Mouse (Mus musculus) heart, adult 2 months (tissue): Measurements from ENCODE around the gene Fancc.

Experiments
- CTCF ChIP-seq: fragments of 200-600 bp; IDR thresholded peaks from 2 replicates; pipeline ENCODE4 v1.8.1; 2022; ENCODE audit warnings: antibody characterized with exemption, mild to moderate bottlenecking, moderate library complexity
- EP300 ChIP-seq: fragments of 200-500 bp; IDR thresholded peaks from 2 replicates; pipeline ENCODE4 v1.6.1; 2011; ENCODE audit warnings: low read depth, low read length, control low read depth; ENCODE audit not compliant: insufficient read depth
- POLR2A ChIP-seq: fragments of 200-500 bp; IDR thresholded peaks from 2 replicates; pipeline ENCODE4 v1.6.1; 2011; ENCODE audit warnings: mild to moderate bottlenecking, low read depth, low read length, control low read depth; ENCODE audit not compliant: insufficient read depth

DNA sequence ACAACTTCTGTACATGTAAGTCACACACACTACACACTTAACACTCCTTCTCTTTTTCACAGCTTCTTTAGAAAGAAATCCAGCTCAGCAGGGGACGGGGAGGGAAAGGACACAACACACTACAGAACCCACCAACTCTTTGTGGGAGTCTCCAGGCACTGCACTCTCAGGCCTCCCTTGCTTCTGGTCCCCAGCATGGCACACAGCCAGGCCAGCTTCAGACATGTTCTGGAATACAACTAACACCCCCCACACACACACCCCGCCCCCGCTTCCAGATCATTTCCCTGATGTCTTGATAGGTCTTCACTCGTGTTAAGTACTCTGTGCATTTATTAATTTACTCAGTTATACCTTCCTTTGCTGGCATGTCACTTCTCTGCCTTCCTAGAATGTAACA lies 91.9 kb downstream of the Fancc start:
- TF ChIP-seq EP300 (no peak), CTCF (no peak), POLR2A (no peak)
